22 mouse cellular contexts compared by ENCODE assay signal in the genomic region with DNA sequence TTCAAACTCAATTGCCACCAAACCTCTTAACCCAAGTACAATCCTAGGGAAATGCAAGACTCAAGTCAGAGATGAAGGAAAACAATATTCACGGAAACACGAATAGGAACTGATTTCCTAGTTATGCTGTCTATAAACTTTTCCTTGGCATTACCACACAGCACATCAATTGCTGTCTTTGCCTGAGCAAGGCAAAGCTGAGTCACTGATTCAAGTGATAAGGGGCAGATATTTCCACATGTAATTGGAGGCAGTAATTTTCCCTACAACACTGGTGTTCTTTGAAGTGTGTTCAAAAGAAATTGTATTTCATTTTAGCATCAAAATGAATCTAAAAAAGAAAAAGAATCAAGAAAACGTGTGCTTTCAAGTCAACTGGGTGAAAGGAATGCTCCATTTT.
A peak's percentile ranks its signal among the peaks of the same experiment; 100 is the strongest.
DNase-seq lines count a peak whose midpoint lies in the region; ATAC-seq and TF ChIP-seq lines count a peak whose summit lies in the region.
"Had no signal": no experiment of that assay in that cellular context is flagged by ENCODE, and none has a peak within 500 bp of the region (broad histone marks: within the 10 kb centered on the region; RNA-seq: fewer than 3 reads in every experiment).

No protein-coding gene starts in this region.

- H3K36me3 ChIP-seq in intestine, embryonic 16.5 days (ENCODE audit: control insufficient read depth, insufficient read depth, low read length), result no peaks in the 10 kb centered on the region
- H3K36me3 ChIP-seq: embryonic facial prominence, embryonic 13.5 days; embryonic facial prominence, embryonic 15.5 days; forebrain, embryonic 10.5 days; forebrain, embryonic 12.5 days had no signal

- no peak for TF ChIP-seq CTCF in lung, adult 2 months (IDR thresholded peaks at IDR 0.05; ENCODE audit: insufficient read depth, low read length)

- peak; percentile 75 for ATAC-seq in intestine, embryonic 16.5 days
- ATAC-seq: forebrain, embryonic 14.5 days; forebrain, embryonic 16.5 days had no signal

- no peak for TF ChIP-seq POLR2A in lung, adult 2 months (IDR thresholded peaks at IDR 0.05; ENCODE audit: borderline replicate concordance, extremely low read depth, low read depth, low read length)

- H3K27me3 ChIP-seq in intestine, embryonic 16.5 days (replicated peaks; ENCODE audit: control insufficient read depth, insufficient read depth, low read length), result no peaks in the 10 kb centered on the region
- H3K27me3 ChIP-seq: embryonic facial prominence, embryonic 13.5 days; embryonic facial prominence, embryonic 15.5 days; forebrain, embryonic 12.5 days had no signal

- H3K27ac ChIP-seq in intestine, embryonic 16.5 days (ENCODE audit: low read length), result no peak overlapping the region
- H3K27ac ChIP-seq: embryonic facial prominence, embryonic 13.5 days; embryonic facial prominence, embryonic 15.5 days; forebrain, embryonic 10.5 days; forebrain, embryonic 12.5 days had no signal

- no peaks in the 10 kb centered on the region for H3K4me1 ChIP-seq in intestine, embryonic 16.5 days (ENCODE audit: control insufficient read depth, insufficient read depth, low read length)
- no peaks in the 10 kb centered on the region for H3K4me1 ChIP-seq in lung, adult 2 months (ENCODE audit: control insufficient read depth, insufficient read depth, low read length)
- H3K4me1 ChIP-seq: embryonic facial prominence, embryonic 13.5 days; embryonic facial prominence, embryonic 15.5 days; forebrain, embryonic 10.5 days; forebrain, embryonic 12.5 days had no signal

- H3K4me2 ChIP-seq in intestine, embryonic 16.5 days (ENCODE audit: low read depth, low read length), result no peak overlapping the region
- H3K4me2 ChIP-seq: embryonic facial prominence, embryonic 13.5 days; embryonic facial prominence, embryonic 15.5 days; forebrain, embryonic 12.5 days had no signal

- H3K9ac ChIP-seq in intestine, embryonic 16.5 days (ENCODE audit: low read depth, low read length), result no peak overlapping the region
- H3K9ac ChIP-seq: embryonic facial prominence, embryonic 13.5 days; embryonic facial prominence, embryonic 15.5 days; forebrain, embryonic 12.5 days had no signal

- H3K4me3 ChIP-seq in intestine, embryonic 16.5 days (ENCODE audit: low read length), result no peak overlapping the region
- H3K4me3 ChIP-seq in lung, adult 2 months (replicated peaks; ENCODE audit: extremely low read depth, low read depth, low read length), result no peak overlapping the region
- H3K4me3 ChIP-seq: embryonic facial prominence, embryonic 13.5 days; embryonic facial prominence, embryonic 15.5 days; erythroblast, embryonic 14.5 days; forebrain, embryonic 10.5 days; forebrain, embryonic 12.5 days had no signal

- intact Hi-C loops in left cerebral cortex, postnatal 36 days (cut with DNase I), result no loop called here

- peak; percentile 49 for DNase-seq in adrenal gland, adult 2 months
- no peak for DNase-seq in adrenal gland, postnatal 4 days (ENCODE audit: low spot score in 2 of 2)
- DNase-seq in adrenal gland, postnatal 10 days, result peak; percentile 14
- DNase-seq in adrenal gland, postnatal 14 days, result peak; percentile 20
- no peak for DNase-seq in lung, adult 2 months
- no peak for DNase-seq in left cerebral cortex, postnatal 36 days (ENCODE audit: low spot score in 2 of 2)
- no peak for DNase-seq in gastrocnemius, postnatal 10 days
- DNase-seq: cerebellum, adult 11 months; cerebellum, adult 18-20 months; cerebellum, adult 8-10 months; cerebellum, adult 9-11 months; cerebellum, postnatal 14 days; cerebellum, postnatal 36 days; embryo, embryonic 11 days had no signal

- H3K9me3 ChIP-seq in intestine, embryonic 16.5 days (ENCODE audit: control insufficient read depth, low read length), result no peaks in the 10 kb centered on the region
- H3K9me3 ChIP-seq: embryonic facial prominence, embryonic 13.5 days; embryonic facial prominence, embryonic 15.5 days; forebrain, embryonic 10.5 days; forebrain, embryonic 12.5 days had no signal

- WGBS in intestine, embryonic 16.5 days, result 62% methylated on average over 3 of the region's 3 CpGs
- WGBS in lung, adult 2 months, result 63% methylated on average over 3 of the region's 3 CpGs

Comparison
In these comparisons a context has a peak if more than half of its experiments do, and no peak if none do; other contexts are left out.
1. DNase-seq: peak in adrenal gland, adult 2 months (single experiment), adrenal gland, postnatal 10 days (single experiment) and adrenal gland, postnatal 14 days (single experiment); none in adrenal gland, postnatal 4 days (0 of 2), lung, adult 2 months (single experiment), left cerebral cortex, postnatal 36 days (0 of 2) and gastrocnemius, postnatal 10 days (single experiment).